Mouse (Mus musculus): ENCODE measurements at regions not wholly inside any gene's neighbourhood (a gene's known extent, or its start where the extent isn't known, plus 50 kb on each side); places are given as distances from the start of the nearest gene placed in this dataset.

DNA sequence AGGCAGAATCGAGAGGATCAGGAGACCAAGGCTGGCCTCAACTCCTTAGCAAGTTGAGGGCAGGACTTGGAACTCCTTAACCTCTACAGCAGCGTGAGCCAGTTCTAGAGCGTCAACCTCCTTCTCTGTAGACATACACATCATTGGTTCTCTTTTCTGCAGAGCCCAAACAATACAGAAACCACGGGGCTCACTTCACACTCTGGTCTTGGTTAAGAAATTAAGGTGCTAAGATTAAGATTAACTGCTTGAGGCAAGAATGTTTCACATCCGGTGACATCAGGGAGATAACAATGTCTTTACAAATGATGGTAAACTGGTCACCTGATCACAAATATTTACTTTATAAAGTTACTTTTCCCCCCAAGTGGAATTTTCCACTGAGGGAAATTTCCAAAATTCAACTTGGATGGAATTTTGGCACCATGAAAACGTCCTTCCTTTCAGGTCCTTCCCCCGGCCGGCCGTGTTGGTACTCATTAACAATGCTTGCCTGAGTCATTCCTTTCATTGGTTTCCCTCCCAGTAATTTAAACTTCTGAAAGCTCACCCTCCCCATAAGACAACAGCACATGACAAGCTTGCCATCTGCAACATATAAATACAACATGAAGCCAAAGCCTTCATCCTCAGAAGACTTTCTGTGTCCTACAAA is 77.3 kb upstream of the Kdm7a start:
- H3K4me3 ChIP-seq (ENCODE audit: low read depth, low read length) = no peak overlapping the region
- TF ChIP-seq EP300 (IDR thresholded peaks at IDR 0.05) (no peak), CTCF (IDR thresholded peaks at IDR 0.05) (no peak)
- no peaks in the 10 kb centered on the region for H3K9me3 ChIP-seq (ENCODE audit: low read length)
- no peak overlapping the region for H3K4me2 ChIP-seq (replicated peaks; ENCODE audit: low read depth, low read length)
- no peak overlapping the region for H3K9ac ChIP-seq (replicated peaks; ENCODE audit: low read depth)
- no peaks in the 10 kb centered on the region for H3K27me3 ChIP-seq (replicated peaks; ENCODE audit: insufficient read depth, low read length)
- DNase-seq (ENCODE audit: low spot score) (no peak), ATAC-seq (no peak)
- 59% methylated on average over 9 of the region's 9 CpGs for WGBS
- H3K4me1 ChIP-seq (ENCODE audit: insufficient read depth, low read depth, low read length) = no peaks in the 10 kb centered on the region; the same call in 1 of the 2 replicates
- H3K27ac ChIP-seq (ENCODE audit: low read length) = no peak overlapping the region
- H3K36me3 ChIP-seq (ENCODE audit: insufficient read depth, low read length) = no peaks in the 10 kb centered on the region

DNA sequence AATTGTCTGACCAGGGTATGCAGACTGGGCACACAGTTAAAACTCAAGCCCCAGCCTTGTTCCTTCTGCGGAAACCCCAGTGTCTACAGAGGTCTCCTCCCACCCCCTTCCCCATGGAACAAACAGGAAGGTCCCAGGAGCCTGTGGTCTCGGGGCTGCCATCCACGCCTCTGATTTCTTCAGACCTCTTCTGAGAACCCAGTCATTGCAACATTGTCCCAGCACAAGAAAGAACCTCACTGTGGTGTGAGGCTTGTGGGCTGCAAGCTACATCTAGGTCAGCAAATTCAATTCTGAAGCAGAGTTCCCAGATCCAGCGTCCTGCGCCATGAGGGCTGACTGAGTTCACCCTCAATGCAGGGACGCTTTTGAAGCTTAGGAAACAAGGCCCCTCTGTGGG is 71.7 kb upstream of the Kdm7a start:
- no peak overlapping the region for H3K4me3 ChIP-seq (ENCODE audit: low read depth, low read length)
- peak; percentile 86 for ATAC-seq
- peak; percentile 87 for DNase-seq (ENCODE audit: low spot score)
- H3K9me3 ChIP-seq (ENCODE audit: low read length) = no peaks in the 10 kb centered on the region
- no peak overlapping the region for H3K9ac ChIP-seq (replicated peaks; ENCODE audit: low read depth)
- no peaks in the 10 kb centered on the region for H3K36me3 ChIP-seq (ENCODE audit: insufficient read depth, low read length)
- WGBS = 64% methylated on average over 6 of the region's 6 CpGs
- 0 out of 2 replicates have a peak, but pooled peaks cover 3% of the 10 kb centered on the region for H3K4me1 ChIP-seq (ENCODE audit: insufficient read depth, low read depth, low read length)
- TF ChIP-seq CTCF (IDR thresholded peaks at IDR 0.05) (peak; percentile 46), EP300 (IDR thresholded peaks at IDR 0.05) (peak; percentile 78)
- no peak overlapping the region for H3K4me2 ChIP-seq (replicated peaks; ENCODE audit: low read depth, low read length)
- no peaks in the 10 kb centered on the region for H3K27me3 ChIP-seq (replicated peaks; ENCODE audit: insufficient read depth, low read length)
- peak overlapping the region; percentile 38; the same call in 1 of the 2 replicates for H3K27ac ChIP-seq (ENCODE audit: low read length)

DNA sequence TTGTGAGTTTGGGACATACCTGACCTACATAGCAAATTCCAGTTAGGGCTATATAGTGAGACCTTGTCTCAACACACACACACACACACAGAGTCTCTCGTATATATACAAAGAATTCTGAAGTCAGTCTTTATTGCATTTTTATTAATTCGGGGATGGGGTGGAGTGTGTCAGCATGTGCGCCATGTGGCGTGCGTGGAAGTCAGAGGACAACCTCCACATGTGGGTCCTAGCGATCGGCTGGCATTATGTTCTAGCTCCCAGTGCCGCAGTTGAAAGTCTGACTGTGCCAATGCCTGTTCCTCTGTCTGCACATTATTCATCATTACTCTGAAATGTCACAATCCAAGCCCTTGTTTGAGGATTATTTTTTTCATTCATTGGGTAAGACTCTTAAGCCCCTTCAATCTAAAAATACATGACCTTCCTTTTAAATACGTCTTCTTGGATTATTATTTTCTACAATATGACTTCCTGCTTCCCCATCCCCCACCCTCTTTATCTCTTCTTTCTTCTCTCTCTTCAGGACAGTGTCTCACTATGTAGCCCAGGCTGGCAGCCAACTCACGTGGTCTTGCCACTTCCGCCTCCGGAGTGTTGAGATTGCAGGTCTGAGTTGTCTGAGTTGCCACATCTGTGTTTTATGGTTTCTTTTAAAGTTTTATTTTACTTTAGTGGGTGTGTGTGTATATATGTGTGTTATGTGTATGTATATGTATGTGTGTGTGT is 68.3 kb upstream of the Kdm7a start:
- H3K4me3 ChIP-seq (ENCODE audit: low read depth, low read length) = no peak overlapping the region
- ATAC-seq (no peak), DNase-seq (ENCODE audit: low spot score) (peak; percentile 63)
- no peak overlapping the region for H3K27ac ChIP-seq (ENCODE audit: low read length)
- H3K9ac ChIP-seq (replicated peaks; ENCODE audit: low read depth) = no peak overlapping the region
- 58% methylated on average over 12 of the region's 12 CpGs for WGBS
- H3K4me1 ChIP-seq (ENCODE audit: insufficient read depth, low read depth, low read length) = 0 out of 2 replicates have a peak, but pooled peaks cover 3% of the 10 kb centered on the region
- no peaks in the 10 kb centered on the region for H3K9me3 ChIP-seq (ENCODE audit: low read length)
- H3K27me3 ChIP-seq (replicated peaks; ENCODE audit: insufficient read depth, low read length) = no peaks in the 10 kb centered on the region
- H3K36me3 ChIP-seq (ENCODE audit: insufficient read depth, low read length) = no peaks in the 10 kb centered on the region
- no peak overlapping the region for H3K4me2 ChIP-seq (replicated peaks; ENCODE audit: low read depth, low read length)
- no peak for TF ChIP-seq CTCF (IDR thresholded peaks at IDR 0.05)
- peak; percentile 36; the same call in 1 of the 2 replicates for TF ChIP-seq EP300 (IDR thresholded peaks at IDR 0.05)

DNA sequence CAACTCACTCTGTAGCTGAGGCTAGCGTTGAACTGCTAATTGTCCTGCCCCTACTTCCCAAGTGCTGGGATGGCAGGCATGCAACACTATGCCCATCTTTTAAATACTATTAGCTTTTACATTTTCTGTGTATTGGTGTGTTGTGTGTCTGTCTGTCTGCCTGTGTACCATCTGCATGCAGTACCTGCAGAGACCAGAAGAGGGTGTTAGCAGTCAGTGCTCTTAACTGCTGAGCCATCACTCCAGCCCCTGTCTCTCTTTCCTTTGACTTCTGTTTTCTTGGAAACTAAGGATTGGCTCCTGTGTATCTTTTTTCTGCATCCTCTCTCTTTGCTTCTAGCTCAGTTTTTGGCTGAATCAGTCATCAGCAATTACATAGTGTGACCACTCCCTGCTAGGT is 66.8 kb upstream of the Kdm7a start:
- Histone ChIP-seq H3K4me1 (ENCODE audit: insufficient read depth, low read depth, low read length) (peaks cover 8% of the 10 kb centered on the region; the same call in 1 of the 2 replicates), H3K27ac (ENCODE audit: low read length) (no peak overlapping the region), H3K9ac (replicated peaks; ENCODE audit: low read depth) (no peak overlapping the region), H3K27me3 (replicated peaks; ENCODE audit: insufficient read depth, low read length) (no peaks in the 10 kb centered on the region), H3K4me3 (ENCODE audit: low read depth, low read length) (no peak overlapping the region), H3K36me3 (ENCODE audit: insufficient read depth, low read length) (no peaks in the 10 kb centered on the region), H3K9me3 (ENCODE audit: low read length) (no peaks in the 10 kb centered on the region), H3K4me2 (replicated peaks; ENCODE audit: low read depth, low read length) (no peak overlapping the region)
- TF ChIP-seq CTCF (IDR thresholded peaks at IDR 0.05) (peak; percentile 52), EP300 (IDR thresholded peaks at IDR 0.05) (no peak)
- 97% methylated on average over 1 of the region's 1 CpGs for WGBS
- ATAC-seq (no peak), DNase-seq (ENCODE audit: low spot score) (no peak)

DNA sequence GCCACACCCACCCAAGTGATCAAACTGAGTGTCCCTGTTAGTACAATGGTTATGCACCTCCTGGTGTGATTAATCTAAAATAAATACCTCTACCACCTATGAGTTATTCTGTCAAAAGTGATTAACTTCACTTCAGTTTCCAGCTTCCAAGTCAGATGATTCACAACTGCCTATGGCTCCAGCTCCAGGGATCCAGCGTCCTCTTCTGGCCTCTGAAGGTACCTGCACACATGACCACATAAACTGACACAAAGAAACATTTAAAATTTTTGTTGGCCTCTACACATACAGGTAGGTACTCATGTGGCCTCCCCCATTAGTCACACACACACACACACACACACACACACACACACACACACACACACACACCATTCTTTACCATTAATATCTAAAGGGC is 63.9 kb upstream of the Kdm7a start:
- Histone ChIP-seq H3K4me1 (ENCODE audit: insufficient read depth, low read depth, low read length) (peaks cover 8% of the 10 kb centered on the region; the same call in 1 of the 2 replicates), H3K27me3 (replicated peaks; ENCODE audit: insufficient read depth, low read length) (no peaks in the 10 kb centered on the region), H3K4me3 (ENCODE audit: low read depth, low read length) (no peak overlapping the region), H3K36me3 (ENCODE audit: insufficient read depth, low read length) (no peaks in the 10 kb centered on the region), H3K4me2 (replicated peaks; ENCODE audit: low read depth, low read length) (no peak overlapping the region), H3K9ac (replicated peaks; ENCODE audit: low read depth) (no peak overlapping the region), H3K27ac (ENCODE audit: low read length) (no peak overlapping the region), H3K9me3 (ENCODE audit: low read length) (no peaks in the 10 kb centered on the region)
- TF ChIP-seq EP300 (IDR thresholded peaks at IDR 0.05) (no peak), CTCF (IDR thresholded peaks at IDR 0.05) (peak; percentile 40)
- 89% methylated on average over 1 of the region's 1 CpGs for WGBS
- ATAC-seq (no peak), DNase-seq (ENCODE audit: low spot score) (no peak)

DNA sequence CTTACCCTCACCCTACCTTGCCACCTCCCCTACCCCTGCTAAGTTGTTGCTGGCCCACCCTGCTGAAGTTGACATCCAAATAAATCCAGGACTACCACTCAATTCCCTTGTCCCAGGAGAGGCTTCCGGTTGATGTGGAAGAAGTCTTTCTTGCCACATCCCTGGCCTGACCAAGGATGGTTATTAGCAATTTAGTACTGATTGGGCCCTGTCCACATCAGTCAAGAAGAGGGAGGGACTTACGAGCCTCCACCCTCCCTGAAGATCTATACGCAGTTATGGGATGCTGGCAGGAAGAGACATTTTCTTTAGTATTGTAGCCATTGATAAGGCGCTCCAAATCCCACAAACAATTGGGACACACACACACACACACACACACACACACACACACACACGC is 63.1 kb upstream of the Kdm7a start:
- Histone ChIP-seq H3K4me2 (replicated peaks; ENCODE audit: low read depth, low read length) (no peak overlapping the region), H3K4me3 (ENCODE audit: low read depth, low read length) (no peak overlapping the region), H3K27ac (ENCODE audit: low read length) (no peak overlapping the region), H3K9ac (replicated peaks; ENCODE audit: low read depth) (no peak overlapping the region), H3K36me3 (ENCODE audit: insufficient read depth, low read length) (no peaks in the 10 kb centered on the region), H3K27me3 (replicated peaks; ENCODE audit: insufficient read depth, low read length) (no peaks in the 10 kb centered on the region), H3K9me3 (ENCODE audit: low read length) (no peaks in the 10 kb centered on the region), H3K4me1 (ENCODE audit: insufficient read depth, low read depth, low read length) (peaks cover 9% of the 10 kb centered on the region; the same call in 1 of the 2 replicates)
- DNase-seq (ENCODE audit: low spot score) = no peak
- ATAC-seq = no peak
- TF ChIP-seq EP300 (IDR thresholded peaks at IDR 0.05) = no peak
- no peak for TF ChIP-seq CTCF (IDR thresholded peaks at IDR 0.05)
- 68% methylated on average over 5 of the region's 5 CpGs for WGBS
